Mouse (Mus musculus): ENCODE results near the gene Susd4.

The Susd4 gene

GRCm38 (mm10) chr1:182861671-182862358 lies 98.2 kb downstream of the Susd4 start:
- DNase-seq (ENCODE audit: low spot score), result peak; percentile 53

- DNase-seq (ENCODE audit: low spot score), result no peak
Observed at GRCm38 (mm10) chr1:182863396-182863795, 99.7 kb downstream of the Susd4 start.

- DNase-seq (ENCODE audit: low spot score), result no peak
Observed at GRCm38 (mm10) chr1:182867886-182868285, 104.2 kb downstream of the Susd4 start.

- DNase-seq (ENCODE audit: low spot score), result peak; percentile 69
Observed at GRCm38 (mm10) chr1:182868432-182869113, 104.9 kb downstream of the Susd4 start.

- no peak for DNase-seq (ENCODE audit: low spot score)
Observed at GRCm38 (mm10) chr1:182869114-182869456, 105.4 kb downstream of the Susd4 start.

- DNase-seq (ENCODE audit: low spot score), result no peak
Observed at GRCm38 (mm10) chr1:182878156-182878555, 114.5 kb downstream of the Susd4 start.

- DNase-seq (ENCODE audit: low spot score), result no peak
Observed at GRCm38 (mm10) chr1:182878719-182879118, 115.1 kb downstream of the Susd4 start.

GRCm38 (mm10) chr1:182881246-182881645 lies 117.6 kb downstream of the Susd4 start:
- no peak for DNase-seq (ENCODE audit: low spot score)

GRCm38 (mm10) chr1:182882611-182883010 lies 119.0 kb downstream of the Susd4 start:
- no peak for DNase-seq (ENCODE audit: low spot score)

GRCm38 (mm10) chr1:182895698-182896097 lies 132.0 kb downstream of the Susd4 start:
- peak; percentile 66 for DNase-seq (ENCODE audit: low spot score)

GRCm38 (mm10) chr1:182897071-182897470 lies 133.4 kb downstream of the Susd4 start:
- DNase-seq (ENCODE audit: low spot score), result no peak

- no peak for DNase-seq (ENCODE audit: low spot score)
Observed at GRCm38 (mm10) chr1:182897506-182898138, 134.0 kb downstream of the Susd4 start.

- no peak for DNase-seq (ENCODE audit: low spot score)
Observed at GRCm38 (mm10) chr1:182902095-182902494, 138.4 kb downstream of the Susd4 start.

GRCm38 (mm10) chr1:182902906-182903305 lies 139.2 kb downstream of the Susd4 start:
- no peak for DNase-seq (ENCODE audit: low spot score)

- DNase-seq (ENCODE audit: low spot score), result no peak
Observed at GRCm38 (mm10) chr1:182905669-182906068, 142.0 kb downstream of the Susd4 start.

GRCm38 (mm10) chr1:182908050-182909036 lies 144.7 kb downstream of the Susd4 start:
- peak; percentile 90 for DNase-seq (ENCODE audit: low spot score)

GRCm38 (mm10) chr1:182909066-182909465 lies 145.4 kb downstream of the Susd4 start:
- peak; percentile 22 for DNase-seq (ENCODE audit: low spot score)

GRCm38 (mm10) chr1:182909596-182909995 lies 145.9 kb downstream of the Susd4 start:
- DNase-seq (ENCODE audit: low spot score), result no peak

GRCm38 (mm10) chr1:182912591-182912990 lies 148.9 kb downstream of the Susd4 start:
- DNase-seq (ENCODE audit: low spot score), result no peak

GRCm38 (mm10) chr1:182914121-182914908 lies 150.7 kb downstream of the Susd4 start:
- no peak for DNase-seq (ENCODE audit: low spot score)

- no peak for DNase-seq (ENCODE audit: low spot score)
Observed at GRCm38 (mm10) chr1:182916166-182916565, 152.5 kb downstream of the Susd4 start.

Measured in embryo, embryonic 10.5 days (tissue).